Mouse (Mus musculus) liver, embryonic 16.5 days (tissue): Measurements from ENCODE around the gene Cbs. TPM values are rescaled to one million over a fixed set of nuclear protein-coding genes. Genes with fewer than 3 reads are reported as not detected.

Experiments used
- ATAC-seq: fragments of 200-750 bp; cut with Nextera tagmentation; 2 replicates; pipeline ENCODE4 v1.8.0; 2017; ENCODE audit warnings: low read depth, mild to moderate bottlenecking, moderate number of reproducible peaks, moderate library complexity
- H3K27ac ChIP-seq: fragments of 300-500 bp; sonication (generic); 2 replicates; pipeline ENCODE4 v1.5.1; 2014; ENCODE audit warnings: mild to moderate bottlenecking, low read length
- H3K27me3 ChIP-seq: fragments of 300-500 bp; sonication (generic); 2 replicates; pipeline ENCODE4 v1.6.1; 2014; ENCODE audit warnings: low read depth, low read length, mixed read lengths; ENCODE audit not compliant: control insufficient read depth, insufficient read depth
- H3K36me3 ChIP-seq: fragments of 300-500 bp; sonication (generic); 2 replicates; pipeline ENCODE4 v1.6.1; 2014; ENCODE audit warnings: mild to moderate bottlenecking; ENCODE audit not compliant: control insufficient read depth, insufficient read depth
- H3K4me1 ChIP-seq: fragments of 300-500 bp; sonication (generic); 2 replicates; pipeline ENCODE4 v1.6.1; 2014; ENCODE audit warnings: low read depth, low read length, mixed read lengths; ENCODE audit not compliant: control insufficient read depth
- H3K4me2 ChIP-seq: fragments of 300-500 bp; sonication (generic); 2 replicates; pipeline ENCODE4 v1.6.1; 2014; ENCODE audit warnings: low read depth, low read length, mixed read lengths
- H3K4me3 ChIP-seq: fragments of 300-500 bp; sonication (generic); 2 replicates; pipeline ENCODE4 v1.5.1; 2014; ENCODE audit warnings: low read depth, mild to moderate bottlenecking, low read length
- H3K9ac ChIP-seq: fragments of 300-500 bp; sonication (generic); 2 replicates; pipeline ENCODE4 v1.6.1; 2014; ENCODE audit warnings: low read depth, low read length
- H3K9me3 ChIP-seq: fragments of 300-500 bp; sonication (generic); replicated peaks from 2 replicates; pipeline ENCODE4 v1.6.1; 2016; ENCODE audit warnings: low read length; ENCODE audit not compliant: control insufficient read depth
- WGBS: fragments of 180-500 bp; shearing (Covaris S2); extraction: QIAGEN DNeasy Blood & Tissue Kit; methylation state at CpG from one replicate; pipeline ENCODE4 v1.1.7; 2014; ENCODE audit not compliant: insufficient replicate concordance; 5-methylcytosine and 5-hydroxymethylcytosine counted together
- polyA plus RNA-seq: library from polyadenylated mRNA; unstranded; fragments of >200 nt; fragmentation: Nextera tagmentation; extraction: Ambion mirVana; gene quantifications from 2 replicates; pipeline ENCODE4 v1.2.1, GENCODE M21; 2015

The Cbs gene
- polyA plus RNA-seq, 1 experiment from 2014 or later, result 69.0 TPM

DNA sequence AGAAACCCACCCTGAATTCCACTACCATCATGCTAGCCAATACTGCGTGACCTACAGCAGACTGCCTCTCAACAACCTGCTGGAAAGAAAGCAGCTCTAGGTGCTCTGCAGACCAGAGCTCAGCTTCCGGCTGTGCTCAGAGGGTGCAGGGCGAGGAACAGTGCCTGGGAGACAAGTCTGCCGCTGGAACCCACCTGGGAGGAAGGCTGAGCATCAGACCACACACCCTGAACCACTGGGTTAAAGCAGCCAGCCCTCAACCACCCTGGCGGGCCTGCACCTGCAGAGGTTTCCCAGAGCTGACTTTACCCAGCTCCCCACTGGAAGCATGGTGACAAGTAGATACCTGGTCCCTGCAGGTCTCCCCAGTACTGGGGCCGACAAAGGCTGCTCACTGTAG lies 16.2 kb upstream of the Cbs start:
- H3K4me1 ChIP-seq, result peaks cover 27% of the 10 kb centered on the region
- 87% methylated on average over 6 of the region's 6 CpGs for WGBS
- no peak overlapping the region for H3K27ac ChIP-seq
- no peak overlapping the region for H3K9ac ChIP-seq
- ATAC-seq, result no peak
- no peaks in the 10 kb centered on the region for H3K9me3 ChIP-seq
- H3K4me2 ChIP-seq, result no peak overlapping the region
- no peaks in the 10 kb centered on the region for H3K27me3 ChIP-seq
- no peak overlapping the region for H3K4me3 ChIP-seq
- H3K36me3 ChIP-seq, result peaks cover 71% of the 10 kb centered on the region

DNA sequence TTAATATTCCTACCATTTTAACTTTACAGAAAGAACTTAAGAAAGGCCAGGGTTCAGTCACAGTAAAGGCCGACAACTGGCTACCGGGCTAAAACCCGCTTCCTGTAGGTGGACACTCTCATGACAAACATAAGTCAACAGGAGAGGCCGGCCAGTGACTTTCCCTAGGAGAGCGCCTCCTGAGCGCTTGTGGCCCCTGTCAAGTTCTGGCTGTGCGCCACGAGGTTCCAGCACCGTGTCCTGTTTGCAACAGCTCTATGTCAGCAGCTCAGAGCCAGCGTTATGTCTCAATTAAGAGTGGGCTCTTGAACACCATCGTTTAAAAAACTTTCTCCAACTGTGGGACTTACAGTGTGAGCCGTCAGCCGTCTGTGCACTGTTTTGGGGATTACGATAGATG lies 15.1 kb upstream of the Cbs start:
- Histone ChIP-seq H3K27me3 (no peaks in the 10 kb centered on the region), H3K27ac (no peak overlapping the region), H3K4me2 (no peak overlapping the region), H3K36me3 (peaks cover 83% of the 10 kb centered on the region), H3K4me1 (peaks cover 24% of the 10 kb centered on the region), H3K9me3 (no peaks in the 10 kb centered on the region), H3K9ac (no peak overlapping the region), H3K4me3 (no peak overlapping the region)
- ATAC-seq, result peak; percentile 51
- WGBS, result 82% methylated on average over 14 of the region's 14 CpGs

- ATAC-seq, result no peak
- Histone ChIP-seq H3K4me2 (no peak overlapping the region), H3K9ac (no peak overlapping the region), H3K4me1 (no peaks in the 10 kb centered on the region), H3K36me3 (peaks cover 50% of the 10 kb centered on the region), H3K9me3 (no peaks in the 10 kb centered on the region), H3K4me3 (no peak overlapping the region), H3K27me3 (no peaks in the 10 kb centered on the region), H3K27ac (no peak overlapping the region)
- WGBS, result 81% methylated on average over 5 of the region's 5 CpGs
These were observed 9.4 kb upstream of the Cbs start for GRCm38 (mm10) chr17:31646199-31647002.

- WGBS, result 58% methylated on average over 4 of the region's 4 CpGs
- ATAC-seq, result no peak
- no peak overlapping the region for H3K4me3 ChIP-seq
These were observed 5.9 kb upstream of the Cbs start for GRCm38 (mm10) chr17:31642913-31643312.

DNA sequence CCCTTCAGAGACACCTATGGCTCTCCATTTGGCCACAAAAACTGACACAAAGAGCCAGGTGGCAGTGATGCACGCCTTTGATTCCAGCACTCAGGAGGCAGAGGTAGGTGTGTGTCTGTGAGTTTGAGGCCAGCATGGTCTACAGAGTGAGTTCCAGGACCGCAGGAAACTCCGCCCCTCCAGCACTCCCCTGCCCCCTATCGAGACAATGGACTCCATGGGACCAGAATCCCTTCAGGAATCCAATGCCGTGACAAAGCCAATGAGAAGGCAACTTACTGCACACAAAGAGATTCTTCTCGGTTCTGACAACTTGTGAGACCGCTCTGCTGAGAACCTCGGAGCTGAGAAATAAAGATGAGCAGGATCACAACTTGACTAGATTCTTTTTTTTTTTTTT lies 5.3 kb upstream of the Cbs start:
- Histone ChIP-seq H3K4me1 (peaks cover 6% of the 10 kb centered on the region), H3K27me3 (peaks cover 5% of the 10 kb centered on the region), H3K9me3 (no peaks in the 10 kb centered on the region), H3K4me3 (no peak overlapping the region), H3K27ac (no peak overlapping the region), H3K9ac (no peak overlapping the region), H3K4me2 (no peak overlapping the region), H3K36me3 (peaks cover 10% of the 10 kb centered on the region)
- no peak for ATAC-seq
- WGBS, result 45% methylated on average over 8 of the region's 8 CpGs

More at GRCm38 (mm10) chr17:31642913-31643312, 5.9 kb upstream of the Cbs start:
- Histone ChIP-seq H3K9me3 (no peaks in the 10 kb centered on the region), H3K27me3 (no peaks in the 10 kb centered on the region), H3K4me1 (peaks cover under 1% of the 10 kb centered on the region), H3K27ac (no peak overlapping the region), H3K36me3 (peaks cover 16% of the 10 kb centered on the region), H3K9ac (no peak overlapping the region), H3K4me2 (no peak overlapping the region)

GRCm38 (mm10) chr17:31639651-31640050 lies 2.6 kb upstream of the Cbs start:
- no peak for ATAC-seq
- 55% methylated on average over 4 of the region's 4 CpGs for whole genome bisulfite sequencing

DNA sequence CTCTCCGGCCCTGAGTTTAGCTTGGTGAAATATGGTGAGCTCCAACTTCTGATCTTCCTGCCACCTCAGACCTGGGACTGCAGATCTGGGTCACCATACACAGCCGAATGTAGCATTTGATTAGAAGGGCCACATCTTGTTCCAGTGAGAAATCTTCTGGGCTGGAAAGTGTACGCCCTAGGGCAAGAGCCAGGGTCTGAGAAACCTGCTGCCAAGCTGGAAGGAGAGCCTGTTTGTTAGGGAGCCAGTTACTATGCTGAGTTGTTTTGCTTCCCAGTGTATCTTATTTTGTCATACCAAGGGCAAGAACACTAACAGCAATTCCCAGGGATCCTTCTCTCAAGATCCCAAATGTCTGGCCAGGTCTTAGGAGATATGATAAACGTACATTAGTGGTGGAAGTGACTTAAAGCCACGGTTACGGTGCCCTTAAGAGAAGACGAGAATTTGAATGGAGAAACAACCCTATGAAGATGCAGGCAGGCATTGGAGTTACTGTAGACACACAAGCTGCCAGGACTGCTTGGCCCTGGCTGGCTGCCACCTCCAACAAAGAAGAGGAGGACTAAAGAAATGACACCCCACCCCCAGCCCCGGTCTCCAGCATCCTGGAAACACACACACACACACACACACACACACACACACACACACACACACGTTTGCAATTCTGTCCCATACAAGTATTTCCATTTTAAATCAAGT lies 980 bp upstream of the Cbs start:
- Histone ChIP-seq H3K36me3 (no peaks in the 10 kb centered on the region), H3K4me2 (peak overlapping the region; percentile 62; the same call in 1 of the 2 replicates), H3K4me1 (peaks cover 6% of the 10 kb centered on the region), H3K9me3 (no peaks in the 10 kb centered on the region), H3K27ac (peak overlapping the region; percentile 91), H3K9ac (no peak overlapping the region), H3K4me3 (no peak overlapping the region), H3K27me3 (peaks cover 25% of the 10 kb centered on the region)
- no peak for ATAC-seq
- WGBS, result 48% methylated on average over 9 of the region's 9 CpGs

More at GRCm38 (mm10) chr17:31639651-31640050, 2.6 kb upstream of the Cbs start:
- Histone ChIP-seq H3K4me1 (peaks cover 6% of the 10 kb centered on the region), H3K27ac (no peak overlapping the region), H3K9me3 (no peaks in the 10 kb centered on the region), H3K36me3 (no peaks in the 10 kb centered on the region), H3K27me3 (peaks cover 25% of the 10 kb centered on the region), H3K4me2 (no peak overlapping the region), H3K9ac (no peak overlapping the region), H3K4me3 (no peak overlapping the region)

- Histone ChIP-seq H3K36me3 (no peaks in the 10 kb centered on the region), H3K9ac (peak overlapping the region; percentile 57), H3K4me2 (peak overlapping the region; percentile 62), H3K4me1 (peaks cover 6% of the 10 kb centered on the region), H3K9me3 (no peaks in the 10 kb centered on the region), H3K27ac (peak overlapping the region; percentile 82), H3K4me3 (peak overlapping the region; percentile 60), H3K27me3 (peaks cover 25% of the 10 kb centered on the region)
- ATAC-seq, result peak; percentile 67
- WGBS, result 7% methylated on average over 45 of the region's 45 CpGs
These were observed 629 bp downstream of the Cbs start for GRCm38 (mm10) chr17:31636277-31636941.
